Mouse (Mus musculus) cortical plate, adult 2 months (tissue): Measurements from ENCODE around the gene Hist1h2bc. TPM values are rescaled to one million over a fixed set of nuclear protein-coding genes. Genes with fewer than 3 reads are reported as not detected.
A peak's percentile ranks its signal among the peaks of the same experiment; 100 is the strongest.
"Not testable (repeated sequence)": the region's sequence is repeated elsewhere in the genome, so short reads cannot be mapped to it uniquely, and the experiment has no call there.

Experiments
- H3K27ac ChIP-seq: fragments of 200-500 bp; 2 replicates; pipeline ENCODE4 v1.5.1; 2012; ENCODE audit warnings: low read length, control low read depth, inconsistent platforms; ENCODE audit not compliant: insufficient read depth
- H3K4me1 ChIP-seq: fragments of 200-500 bp; 2 replicates; pipeline ENCODE4 v1.6.1; 2011; ENCODE audit warnings: low read length; ENCODE audit not compliant: control insufficient read depth, insufficient read depth
- H3K4me3 ChIP-seq: fragments of 200-500 bp; 2 replicates; pipeline ENCODE4 v1.5.1; 2011; ENCODE audit warnings: mild to moderate bottlenecking, low read length, control low read depth; ENCODE audit not compliant: insufficient read depth
- CTCF ChIP-seq: fragments of 200-500 bp; IDR thresholded peaks from 2 replicates; pipeline ENCODE4 v1.5.1; 2011; ENCODE audit warnings: mild to moderate bottlenecking, control low read depth, low read length; ENCODE audit not compliant: insufficient read depth; ENCODE audit errors: extremely low read depth
- POLR2A ChIP-seq: fragments of 200-500 bp; IDR thresholded peaks from 2 replicates; pipeline ENCODE4 v1.6.1; 2011; ENCODE audit warnings: mild to moderate bottlenecking, low read length, control low read depth; ENCODE audit not compliant: insufficient read depth; ENCODE audit errors: extremely low read depth
- polyA plus RNA-seq: library from polyadenylated mRNA; depleted of rRNA; stranded (reverse); fragments of >200 nt; gene quantifications from 2 replicates; pipeline ENCODE4 v1.2.3, GENCODE M21; 2012

Hist1h2bc gene
- polyA plus RNA-seq, 1 experiment, result 130 TPM

GRCm38 (mm10) chr13:23698996-23699395, 15.0 kb downstream of the Hist1h2bc start:
- Histone ChIP-seq H3K27ac (no peak overlapping the region), H3K4me1 (no peaks in the 10 kb centered on the region), H3K4me3 (no peak overlapping the region)
- no peak for TF ChIP-seq POLR2A
- no peak for TF ChIP-seq CTCF

- no peak for TF ChIP-seq CTCF
- TF ChIP-seq POLR2A, result no peak
- Histone ChIP-seq H3K4me3 (no peak overlapping the region), H3K4me1 (no peaks in the 10 kb centered on the region), H3K27ac (no peak overlapping the region)
Observed at GRCm38 (mm10) chr13:23699767-23700166, 15.8 kb downstream of the Hist1h2bc start.

- no peak overlapping the region for H3K4me3 ChIP-seq
- TF ChIP-seq POLR2A (no peak), CTCF (peak; percentile 81)
- H3K27ac ChIP-seq, result no peak overlapping the region
- H3K4me1 ChIP-seq, result no peaks in the 10 kb centered on the region
Observed at GRCm38 (mm10) chr13:23700786-23701520, 17.0 kb downstream of the Hist1h2bc start.

GRCm38 (mm10) chr13:23702220-23702619, 18.2 kb downstream of the Hist1h2bc start:
- no peak overlapping the region for H3K27ac ChIP-seq
- no peaks in the 10 kb centered on the region for H3K4me1 ChIP-seq
- no peak overlapping the region for H3K4me3 ChIP-seq
- TF ChIP-seq POLR2A, result no peak
- no peak for TF ChIP-seq CTCF

- not testable (repeated sequence) for H3K4me3 ChIP-seq, H3K27ac ChIP-seq, H3K4me1 ChIP-seq
Observed at GRCm38 (mm10) chr13:23702801-23703200, 18.8 kb downstream of the Hist1h2bc start.

GRCm38 (mm10) chr13:23705751-23706356, 21.9 kb downstream of the Hist1h2bc start:
- no peaks in the 10 kb centered on the region for H3K4me1 ChIP-seq
- no peak overlapping the region for H3K27ac ChIP-seq
- no peak overlapping the region for H3K4me3 ChIP-seq
- TF ChIP-seq CTCF, result no peak
- TF ChIP-seq POLR2A, result no peak

GRCm38 (mm10) chr13:23706771-23707170, 22.8 kb downstream of the Hist1h2bc start:
- H3K27ac ChIP-seq, result no peak overlapping the region
- TF ChIP-seq CTCF, result no peak
- no peak for TF ChIP-seq POLR2A
- H3K4me1 ChIP-seq, result no peaks in the 10 kb centered on the region
- H3K4me3 ChIP-seq, result no peak overlapping the region

- no peak overlapping the region for H3K4me3 ChIP-seq
- TF ChIP-seq POLR2A, result no peak
- no peak for TF ChIP-seq CTCF
- H3K27ac ChIP-seq, result no peak overlapping the region
- H3K4me1 ChIP-seq, result no peaks in the 10 kb centered on the region
Observed at GRCm38 (mm10) chr13:23708041-23708440, 24.0 kb downstream of the Hist1h2bc start.

- no peak overlapping the region for H3K27ac ChIP-seq
- no peak overlapping the region for H3K4me3 ChIP-seq
- no peaks in the 10 kb centered on the region for H3K4me1 ChIP-seq
- TF ChIP-seq CTCF (no peak), POLR2A (no peak)
Observed at GRCm38 (mm10) chr13:23708654-23709053, 24.7 kb downstream of the Hist1h2bc start.

GRCm38 (mm10) chr13:23709714-23710373, 25.8 kb downstream of the Hist1h2bc start:
- Histone ChIP-seq H3K27ac (no peak overlapping the region), H3K4me1 (no peaks in the 10 kb centered on the region), H3K4me3 (peak overlapping the region; percentile 59)
- TF ChIP-seq CTCF, result no peak
- TF ChIP-seq POLR2A, result no peak
